Mouse (Mus musculus): ENCODE data around the gene Wdr62. TPM values are rescaled to one million over a fixed set of nuclear protein-coding genes. Genes with fewer than 3 reads are reported as not detected.
A peak's percentile ranks its signal among the peaks of the same experiment; 100 is the strongest.

The Wdr62 gene
- polyA plus RNA-seq, 2 experiments, result 8.8 to 22.9 TPM

- Histone ChIP-seq H3K27ac (replicated peaks; ENCODE audit: low read depth, low read length) (no peak overlapping the region), H3K4me3 (replicated peaks; ENCODE audit: low read length) (peak overlapping the region; percentile 82), H3K4me1 (ENCODE audit: control insufficient read depth, insufficient read depth, low read length) (peaks cover 10% of the 10 kb centered on the region), H3K36me3 (ENCODE audit: control insufficient read depth, insufficient read depth, low read length) (peaks cover 19% of the 10 kb centered on the region), H3K9ac (ENCODE audit: low read depth, low read length, severe bottlenecking) (no peak overlapping the region), H3K27me3 (ENCODE audit: control insufficient read depth, insufficient read depth, low read length) (no peaks in the 10 kb centered on the region), H3K4me2 (replicated peaks; ENCODE audit: low read depth, low read length, severe bottlenecking) (peak overlapping the region; percentile 79), H3K9me3 (ENCODE audit: control insufficient read depth, low read length) (no peaks in the 10 kb centered on the region)
- DNase-seq (ENCODE audit: low spot score) (no peak), ATAC-seq (ENCODE audit: low FRiP score, low read depth) (no peak)
- no peak for TF ChIP-seq POLR2A (IDR thresholded peaks at IDR 0.05; ENCODE audit: borderline replicate concordance, extremely low read depth, insufficient read depth, insufficient read length)
- WGBS, result 81% methylated on average over 2 of the region's 2 CpGs
These were observed 40.7 kb upstream of the Wdr62 start for GRCm38 (mm10) chr7:30320946-30321345.

- ATAC-seq (ENCODE audit: low FRiP score, low read depth), result no peak
These were observed 37.9 kb upstream of the Wdr62 start for GRCm38 (mm10) chr7:30318142-30318541.

GRCm38 (mm10) chr7:30315559-30316529 is 35.6 kb upstream of the Wdr62 start:
- H3K4me1 ChIP-seq (ENCODE audit: control insufficient read depth, insufficient read depth, low read length), result peaks cover 9% of the 10 kb centered on the region
- TF ChIP-seq POLR2A (IDR thresholded peaks at IDR 0.05; ENCODE audit: borderline replicate concordance, extremely low read depth, insufficient read depth, insufficient read length), result no peak
- ATAC-seq (ENCODE audit: low FRiP score, low read depth) (no peak), DNase-seq (ENCODE audit: low spot score) (no peak)
- peak overlapping the region; percentile 45 for H3K4me3 ChIP-seq (replicated peaks; ENCODE audit: low read length)
- no peak overlapping the region for H3K27ac ChIP-seq (replicated peaks; ENCODE audit: low read depth, low read length)
- no peaks in the 10 kb centered on the region for H3K9me3 ChIP-seq (ENCODE audit: control insufficient read depth, low read length)
- peak overlapping the region; percentile 44 for H3K9ac ChIP-seq (ENCODE audit: low read depth, low read length, severe bottlenecking)
- no peaks in the 10 kb centered on the region for H3K27me3 ChIP-seq (ENCODE audit: control insufficient read depth, insufficient read depth, low read length)
- H3K4me2 ChIP-seq (replicated peaks; ENCODE audit: low read depth, low read length, severe bottlenecking), result peak overlapping the region; percentile 52
- 70% methylated on average over 13 of the region's 13 CpGs for WGBS
- H3K36me3 ChIP-seq (ENCODE audit: control insufficient read depth, insufficient read depth, low read length), result peaks cover 36% of the 10 kb centered on the region

More at GRCm38 (mm10) chr7:30318142-30318541, 37.9 kb upstream of the Wdr62 start:
- Histone ChIP-seq H3K27me3 (ENCODE audit: control insufficient read depth, insufficient read depth, low read length) (no peaks in the 10 kb centered on the region), H3K9me3 (ENCODE audit: control insufficient read depth, low read length) (no peaks in the 10 kb centered on the region), H3K27ac (replicated peaks; ENCODE audit: low read depth, low read length) (no peak overlapping the region), H3K9ac (ENCODE audit: low read depth, low read length, severe bottlenecking) (no peak overlapping the region), H3K4me3 (replicated peaks; ENCODE audit: low read length) (no peak overlapping the region), H3K4me1 (ENCODE audit: control insufficient read depth, insufficient read depth, low read length) (peaks cover 18% of the 10 kb centered on the region), H3K4me2 (replicated peaks; ENCODE audit: low read depth, low read length, severe bottlenecking) (no peak overlapping the region), H3K36me3 (ENCODE audit: control insufficient read depth, insufficient read depth, low read length) (peaks cover 19% of the 10 kb centered on the region)
- no peak for DNase-seq (ENCODE audit: low spot score)
- TF ChIP-seq POLR2A (IDR thresholded peaks at IDR 0.05; ENCODE audit: borderline replicate concordance, extremely low read depth, insufficient read depth, insufficient read length), result no peak
- WGBS, result 90% methylated on average over 3 of the region's 3 CpGs

GRCm38 (mm10) chr7:30314721-30315155 is 34.5 kb upstream of the Wdr62 start, which contains the start of gene Syne4:
Syne4 (plus strand) TSS chr7:30314807.
- Histone ChIP-seq H3K4me3 (replicated peaks; ENCODE audit: low read length) (peak within 1 kb of the TSS; percentile 45), H3K4me2 (replicated peaks; ENCODE audit: low read depth, low read length, severe bottlenecking) (peak within 1 kb of the TSS; percentile 52), H3K4me1 (ENCODE audit: control insufficient read depth, insufficient read depth, low read length) (peaks cover 8% of the 10 kb centered on the region), H3K27ac (replicated peaks; ENCODE audit: low read depth, low read length) (peak within 1 kb of the TSS; percentile 21; the same call in 1 of the 2 replicates), H3K27me3 (ENCODE audit: control insufficient read depth, insufficient read depth, low read length) (no peaks in the 10 kb centered on the region), H3K9me3 (ENCODE audit: control insufficient read depth, low read length) (no peaks in the 10 kb centered on the region), H3K36me3 (ENCODE audit: control insufficient read depth, insufficient read depth, low read length) (peaks cover 40% of the 10 kb centered on the region), H3K9ac (ENCODE audit: low read depth, low read length, severe bottlenecking) (peak within 1 kb of the TSS; percentile 44)
- under 1% methylated on average over 9 of the region's 9 CpGs for WGBS
- no peak for TF ChIP-seq POLR2A (IDR thresholded peaks at IDR 0.05; ENCODE audit: borderline replicate concordance, extremely low read depth, insufficient read depth, insufficient read length)
- ATAC-seq (ENCODE audit: low FRiP score, low read depth), result peak; percentile 75; the same call in 1 of the 2 replicates
- peak; percentile 63 for DNase-seq (ENCODE audit: low spot score)

GRCm38 (mm10) chr7:30313666-30314320 is 33.6 kb upstream of the Wdr62 start:
- peaks cover 13% of the 10 kb centered on the region for H3K4me1 ChIP-seq (ENCODE audit: control insufficient read depth, insufficient read depth, low read length)
- TF ChIP-seq POLR2A (IDR thresholded peaks at IDR 0.05; ENCODE audit: borderline replicate concordance, extremely low read depth, insufficient read depth, insufficient read length), result no peak
- ATAC-seq (ENCODE audit: low FRiP score, low read depth) (no peak), DNase-seq (ENCODE audit: low spot score) (no peak)
- H3K4me2 ChIP-seq (replicated peaks; ENCODE audit: low read depth, low read length, severe bottlenecking), result peak overlapping the region; percentile 52
- no peaks in the 10 kb centered on the region for H3K9me3 ChIP-seq (ENCODE audit: control insufficient read depth, low read length)
- 47% methylated on average over 27 of the region's 27 CpGs for WGBS
- H3K9ac ChIP-seq (ENCODE audit: low read depth, low read length, severe bottlenecking), result no peak overlapping the region
- no peak overlapping the region for H3K4me3 ChIP-seq (replicated peaks; ENCODE audit: low read length)
- H3K36me3 ChIP-seq (ENCODE audit: control insufficient read depth, insufficient read depth, low read length), result peaks cover 37% of the 10 kb centered on the region
- no peak overlapping the region for H3K27ac ChIP-seq (replicated peaks; ENCODE audit: low read depth, low read length)
- no peaks in the 10 kb centered on the region for H3K27me3 ChIP-seq (ENCODE audit: control insufficient read depth, insufficient read depth, low read length)
